Mouse (Mus musculus): ENCODE results near the gene Ubr2. TPM values are rescaled to one million over a fixed set of nuclear protein-coding genes. Genes with fewer than 3 reads are reported as not detected.

Ubr2 gene
- total RNA-seq, 2 experiments from 2014 or later, result 20.3 to 45.3 TPM

DNA sequence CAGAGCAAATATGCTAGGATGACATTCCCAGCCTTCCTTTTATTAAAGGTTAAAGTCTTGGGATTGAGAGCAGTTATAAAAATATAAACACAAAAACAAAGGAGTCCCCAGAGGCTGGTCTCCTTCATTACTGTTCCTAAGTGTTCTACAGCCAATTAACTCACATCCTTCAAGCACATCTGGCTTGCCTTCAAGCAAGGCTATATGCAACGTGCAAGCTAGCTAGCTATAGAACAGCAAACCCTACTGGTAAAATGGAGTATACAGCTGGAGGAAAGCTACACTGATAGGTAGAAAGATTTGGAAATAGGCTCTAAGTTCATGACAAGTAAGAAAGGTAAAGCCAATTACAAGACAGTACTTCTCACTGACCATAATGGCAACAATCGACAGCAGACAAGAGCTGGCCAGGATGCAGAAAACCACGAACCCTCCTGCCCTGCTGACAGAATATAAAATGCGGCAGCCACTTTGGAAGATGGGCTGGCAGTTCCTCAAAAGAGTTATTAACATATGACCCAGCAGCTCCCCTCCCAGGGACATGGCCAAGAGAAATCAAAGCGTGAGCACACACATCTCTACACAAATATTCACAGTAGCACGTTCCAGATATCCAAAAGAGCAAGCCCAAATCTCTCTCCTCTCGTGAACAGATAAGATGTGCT is 4.5 kb downstream of the Ubr2 start:
- 0 out of 2 replicates have a peak, but pooled peaks have one; percentile 2 for ATAC-seq (replicated peaks; ENCODE audit: poor library complexity, severe bottlenecking)

GRCm38 (mm10) chr17:47003305-47003704 is 7.1 kb downstream of the Ubr2 start:
- no peak for ATAC-seq (replicated peaks; ENCODE audit: poor library complexity, severe bottlenecking)

DNA sequence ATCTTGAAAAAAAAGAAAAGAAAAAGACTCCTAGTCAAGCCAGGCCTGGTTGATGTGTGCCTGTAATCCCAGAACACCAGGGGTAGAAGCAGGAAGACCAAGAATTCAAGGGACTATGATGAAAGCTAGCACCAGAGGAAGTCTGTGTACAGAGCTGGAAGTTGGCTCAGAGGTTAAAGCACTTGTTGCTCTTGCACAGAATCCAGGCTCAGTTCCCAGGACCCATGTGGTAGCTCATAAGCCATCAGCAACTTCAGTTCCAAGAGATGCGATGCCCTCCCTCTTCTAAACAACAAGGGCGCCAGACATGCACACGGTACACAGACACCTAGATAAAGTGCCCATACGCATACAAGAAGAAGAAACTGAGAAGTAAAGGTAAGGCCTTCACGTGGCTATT is 8.0 kb downstream of the Ubr2 start:
- ATAC-seq (replicated peaks; ENCODE audit: poor library complexity, severe bottlenecking), result no peak; the same call in 1 of the 2 replicates

- ATAC-seq (replicated peaks; ENCODE audit: poor library complexity, severe bottlenecking), result no peak
Measured at GRCm38 (mm10) chr17:46998840-46999239, 11.5 kb downstream of the Ubr2 start.

DNA sequence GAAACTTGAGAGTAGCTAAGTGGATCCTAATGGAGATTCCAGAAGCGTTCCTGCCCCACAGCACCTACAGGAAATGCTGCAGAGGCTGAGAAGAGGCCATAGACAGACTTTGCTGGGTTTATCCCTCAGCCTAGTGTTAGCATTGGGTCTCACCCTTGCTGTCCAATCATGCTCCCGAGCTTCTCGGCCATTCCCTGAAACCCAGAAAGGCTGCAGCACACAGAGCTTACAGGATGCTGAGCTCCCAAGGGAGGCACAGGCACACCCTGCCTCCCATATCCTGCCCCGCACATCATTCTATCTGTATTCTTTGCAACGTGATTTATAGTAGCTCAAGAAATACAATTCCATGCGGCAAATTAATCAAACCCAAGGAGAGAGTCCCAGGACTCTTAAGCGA is 13.9 kb downstream of the Ubr2 start:
- ATAC-seq (replicated peaks; ENCODE audit: poor library complexity, severe bottlenecking), result no peak

DNA sequence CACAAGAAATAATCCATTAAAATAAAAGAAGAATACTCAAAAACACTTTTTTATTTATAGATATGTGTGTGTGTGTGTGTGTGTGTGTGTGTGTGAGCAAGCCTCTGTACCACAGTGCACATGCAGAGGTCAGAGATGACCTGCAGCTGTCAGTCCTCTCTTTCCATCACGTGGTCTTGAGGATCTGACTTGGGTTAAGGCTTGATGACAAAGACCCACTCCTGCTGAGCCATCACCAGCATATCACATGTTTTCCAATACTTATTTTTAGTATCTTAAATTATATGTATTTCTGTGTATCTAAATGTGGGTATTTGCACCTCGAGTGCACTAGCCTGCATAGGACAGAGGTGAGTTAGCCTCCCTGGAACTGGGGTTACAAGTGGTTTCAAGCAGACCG is 14.7 kb downstream of the Ubr2 start:
- ATAC-seq (replicated peaks; ENCODE audit: poor library complexity, severe bottlenecking), result no peak

DNA sequence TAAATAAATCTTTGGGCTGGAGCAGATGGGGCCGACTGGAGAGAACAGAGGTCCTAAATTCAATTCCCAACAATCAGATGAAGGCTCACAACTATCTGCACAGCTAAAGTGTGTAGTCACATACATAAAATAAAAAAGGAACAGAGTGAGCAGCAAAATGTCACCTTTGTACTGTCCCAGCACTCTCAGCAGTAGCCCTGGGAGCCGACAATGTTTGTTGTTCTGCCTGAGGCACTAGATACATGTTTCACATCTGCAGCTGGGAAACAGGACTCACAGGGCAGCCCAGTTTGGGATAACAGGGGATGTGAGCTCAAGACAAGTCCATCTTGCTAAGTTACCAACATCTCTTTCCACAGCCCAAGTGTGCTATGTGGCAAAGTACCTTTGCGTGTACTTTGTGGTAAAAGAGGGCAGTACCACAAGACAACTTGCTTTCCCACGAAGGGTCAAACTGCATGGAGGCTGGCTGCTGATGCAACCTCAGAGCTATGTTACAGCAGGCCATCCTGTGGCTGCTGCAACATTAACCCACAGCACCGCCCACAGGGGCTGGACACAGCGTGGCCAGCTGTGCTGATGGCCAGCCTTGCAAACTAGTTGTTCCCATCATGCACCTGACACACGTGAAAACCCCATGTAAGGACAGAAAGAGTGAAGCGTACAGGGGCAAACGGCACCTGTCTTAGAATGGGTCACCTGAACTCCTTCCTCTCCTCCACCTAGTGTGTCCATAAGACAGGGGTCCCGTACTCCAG is 15.5 kb downstream of the Ubr2 start:
- peak; percentile 89 for ATAC-seq (replicated peaks; ENCODE audit: poor library complexity, severe bottlenecking)

DNA sequence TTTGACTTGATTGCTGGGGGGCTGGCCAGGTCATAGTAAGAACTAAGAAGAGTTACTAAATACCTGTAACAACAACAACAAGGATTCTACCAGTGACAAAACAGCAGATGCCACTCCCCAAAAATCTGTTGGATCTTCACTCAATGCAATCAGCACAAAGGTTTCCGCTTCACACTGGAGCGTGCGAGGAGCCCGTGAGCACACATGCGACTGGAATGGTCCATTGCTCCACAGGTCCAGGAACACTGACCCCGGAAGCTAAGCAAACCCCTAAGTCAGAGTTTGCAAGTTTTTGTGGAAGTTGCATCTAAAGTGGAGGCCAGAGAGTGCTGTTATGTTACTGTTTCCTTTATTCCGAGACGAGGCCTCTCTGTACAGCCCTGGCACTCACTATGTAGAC is 16.7 kb downstream of the Ubr2 start:
- ATAC-seq (replicated peaks; ENCODE audit: poor library complexity, severe bottlenecking), result no peak

- ATAC-seq (replicated peaks; ENCODE audit: poor library complexity, severe bottlenecking), result no peak
Measured at GRCm38 (mm10) chr17:46987631-46988030, 22.7 kb downstream of the Ubr2 start.

DNA sequence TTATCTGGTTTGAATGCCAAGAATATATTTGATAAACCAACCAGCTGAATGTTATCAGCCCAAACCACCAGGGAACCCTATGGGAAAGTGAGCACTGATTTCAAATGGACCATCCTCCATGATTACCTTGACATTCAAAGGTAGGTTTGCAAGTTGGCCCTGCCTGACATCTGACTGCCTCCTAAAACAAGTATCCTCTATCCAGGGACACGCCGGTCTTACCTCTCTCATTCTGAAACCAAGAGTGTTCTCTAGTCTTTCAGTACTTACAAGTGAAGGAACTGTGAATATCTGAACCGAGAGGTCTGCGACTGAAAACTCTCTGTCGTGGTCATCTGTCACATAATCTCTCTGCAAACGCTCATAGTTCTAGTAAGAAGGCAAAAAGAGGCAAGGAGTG is 30.3 kb downstream of the Ubr2 start:
- no peak for ATAC-seq (replicated peaks; ENCODE audit: poor library complexity, severe bottlenecking)

DNA sequence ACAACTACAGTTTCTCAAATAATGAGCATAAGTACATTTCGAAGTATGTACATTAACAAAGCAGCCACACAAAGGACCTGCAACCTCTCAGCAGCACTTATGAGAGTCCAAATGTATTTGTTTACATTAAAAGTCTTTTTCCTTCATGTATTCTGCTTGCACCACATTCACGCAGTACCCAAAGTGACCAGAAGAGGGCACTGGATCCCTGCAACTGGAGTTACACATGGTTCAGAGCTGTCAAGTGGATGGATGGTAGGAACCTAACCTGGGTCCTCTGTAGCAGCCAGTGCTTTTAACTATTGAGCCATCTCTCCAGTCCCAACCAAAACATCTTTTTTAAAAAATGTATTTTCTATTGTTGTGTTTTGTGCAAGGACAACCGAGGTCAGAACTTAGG is 35.2 kb downstream of the Ubr2 start:
- peak; percentile 66 for ATAC-seq (replicated peaks; ENCODE audit: poor library complexity, severe bottlenecking)

GRCm38 (mm10) chr17:46972603-46973002 is 37.8 kb downstream of the Ubr2 start:
- no peak for ATAC-seq (replicated peaks; ENCODE audit: poor library complexity, severe bottlenecking)

DNA sequence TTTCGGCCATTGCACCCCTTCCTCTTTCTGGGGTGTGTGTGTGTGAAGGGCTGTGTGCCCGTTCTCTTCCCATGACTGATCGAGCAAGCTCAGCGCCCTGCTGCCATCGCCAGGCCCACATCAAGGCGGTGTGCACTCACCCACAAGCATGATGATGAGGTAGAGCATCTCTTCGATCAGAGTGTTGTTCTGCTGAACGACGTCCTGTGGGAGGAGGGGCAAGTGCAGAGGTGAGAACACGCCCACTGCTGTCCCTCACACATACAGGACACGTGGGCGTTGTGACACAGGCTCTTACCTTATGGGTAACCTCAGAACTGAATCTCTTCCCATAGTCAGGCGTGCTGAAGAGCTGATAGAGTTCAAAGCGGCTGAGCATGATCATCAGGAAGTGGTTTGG is 43.5 kb downstream of the Ubr2 start:
- no peak; the same call in 1 of the 2 replicates for ATAC-seq (replicated peaks; ENCODE audit: poor library complexity, severe bottlenecking)

- ATAC-seq (replicated peaks; ENCODE audit: poor library complexity, severe bottlenecking), result no peak
Measured at GRCm38 (mm10) chr17:46963186-46963585, 47.2 kb downstream of the Ubr2 start.

- ATAC-seq (replicated peaks; ENCODE audit: poor library complexity, severe bottlenecking), result peak; percentile 25; the same call in 1 of the 2 replicates
Measured at GRCm38 (mm10) chr17:46962153-46962552, 48.2 kb downstream of the Ubr2 start.

DNA sequence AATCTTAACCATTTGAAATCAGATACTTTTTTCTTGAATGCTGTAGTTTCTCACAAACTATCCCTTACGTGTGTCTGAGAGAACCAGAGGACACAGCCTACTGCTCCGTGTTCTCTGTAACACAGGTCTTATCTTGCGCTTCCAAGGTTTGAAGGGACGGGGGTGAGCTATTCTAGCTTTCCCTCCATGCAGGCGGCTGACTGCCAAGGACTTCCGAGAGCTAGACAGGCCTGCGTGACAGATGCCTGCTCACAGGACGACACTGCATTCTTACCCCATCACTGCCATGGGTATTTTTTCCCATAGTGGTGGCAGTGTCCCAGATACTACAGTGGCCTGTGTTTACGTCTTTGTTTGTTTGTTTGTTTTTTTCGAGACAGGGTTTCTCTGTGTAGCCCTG is 50.1 kb downstream of the Ubr2 start:
- no peak for ATAC-seq (replicated peaks; ENCODE audit: poor library complexity, severe bottlenecking)

- no peak for ATAC-seq (replicated peaks; ENCODE audit: poor library complexity, severe bottlenecking)
Measured at GRCm38 (mm10) chr17:46958045-46958444, 52.3 kb downstream of the Ubr2 start.

- ATAC-seq (replicated peaks; ENCODE audit: poor library complexity, severe bottlenecking), result no peak
Measured at GRCm38 (mm10) chr17:46946276-46946675, 64.1 kb downstream of the Ubr2 start.

- ATAC-seq (replicated peaks; ENCODE audit: poor library complexity, severe bottlenecking), result no peak
Measured at GRCm38 (mm10) chr17:46942421-46942820, 67.9 kb downstream of the Ubr2 start.

- ATAC-seq (replicated peaks; ENCODE audit: poor library complexity, severe bottlenecking), result no peak
Measured at GRCm38 (mm10) chr17:46940461-46940860, 69.9 kb downstream of the Ubr2 start.

- ATAC-seq (replicated peaks; ENCODE audit: poor library complexity, severe bottlenecking), result peak; percentile 52
Measured at GRCm38 (mm10) chr17:46933557-46934348, 76.6 kb downstream of the Ubr2 start.
